Mouse (Mus musculus) neural tube, embryonic 13.5 days (tissue): ENCODE measurements at regions not wholly inside any gene's neighbourhood (a gene's known extent, or its start where the extent isn't known, plus 50 kb on each side); places are given as distances from the start of the nearest gene placed in this dataset.
"Not testable (repeated sequence)": the region's sequence is repeated elsewhere in the genome, so short reads cannot be mapped to it uniquely, and the experiment has no call there.

Source experiments
- ATAC-seq: fragments of 200-750 bp; cut with Nextera tagmentation; 2 replicates; pipeline ENCODE4 v1.8.0; 2017; ENCODE audit warnings: low read depth, mild to moderate bottlenecking, moderate TSS enrichment, moderate library complexity
- H3K27ac ChIP-seq: fragments of 300-500 bp; sonication (generic); replicated peaks from 2 replicates; pipeline ENCODE4 v1.5.1; 2015; ENCODE audit warnings: moderate library complexity, mild to moderate bottlenecking, inconsistent platforms
- H3K27me3 ChIP-seq: fragments of 300-500 bp; sonication (generic); 2 replicates; pipeline ENCODE4 v1.6.1; 2015; ENCODE audit warnings: mild to moderate bottlenecking, inconsistent platforms
- H3K36me3 ChIP-seq: fragments of 300-500 bp; sonication (generic); 2 replicates; pipeline ENCODE4 v1.6.1; 2015; ENCODE audit warnings: mild to moderate bottlenecking, inconsistent platforms
- H3K4me1 ChIP-seq: fragments of 300-500 bp; sonication (generic); replicated peaks from 2 replicates; pipeline ENCODE4 v1.6.1; 2015; ENCODE audit warnings: inconsistent platforms
- H3K4me2 ChIP-seq: fragments of 300-500 bp; sonication (generic); 2 replicates; pipeline ENCODE4 v1.6.1; 2015; ENCODE audit warnings: inconsistent platforms, mild to moderate bottlenecking, moderate library complexity
- H3K4me3 ChIP-seq: fragments of 300-500 bp; sonication (generic); 2 replicates; pipeline ENCODE4 v1.5.1; 2015; ENCODE audit warnings: mild to moderate bottlenecking, inconsistent platforms
- H3K9ac ChIP-seq: fragments of 300-500 bp; sonication (generic); 2 replicates; pipeline ENCODE4 v1.6.1; 2015; ENCODE audit warnings: moderate library complexity, mild to moderate bottlenecking, inconsistent platforms
- H3K9me3 ChIP-seq: fragments of 300-500 bp; sonication (generic); 2 replicates; pipeline ENCODE4 v1.6.1; 2016; ENCODE audit warnings: inconsistent platforms
- WGBS: fragments of 180-500 bp; shearing (Covaris S2); methylation state at CpG from one replicate; pipeline ENCODE4 v1.1.7; 2015; 5-methylcytosine and 5-hydroxymethylcytosine counted together

GRCm38 (mm10) chr5:104576991-104577390 lies 68.8 kb downstream of the BC005561 start:
- Histone ChIP-seq H3K9me3 (peaks cover 41% of the 10 kb centered on the region), H3K36me3 (peaks cover 30% of the 10 kb centered on the region)
- not testable (repeated sequence) for H3K4me2 ChIP-seq, H3K27ac ChIP-seq, H3K4me3 ChIP-seq, H3K27me3 ChIP-seq, H3K9ac ChIP-seq, ATAC-seq, H3K4me1 ChIP-seq
- WGBS = 90% methylated on average over 4 of the region's 4 CpGs

GRCm38 (mm10) chr5:104582368-104582767 lies 74.2 kb downstream of the BC005561 start:
- not testable (repeated sequence) for H3K4me1 ChIP-seq, H3K27me3 ChIP-seq, H3K9ac ChIP-seq, H3K4me2 ChIP-seq, H3K27ac ChIP-seq, ATAC-seq, H3K4me3 ChIP-seq
- 94% methylated on average over 3 of the region's 3 CpGs for WGBS
- H3K36me3 ChIP-seq = peaks cover 56% of the 10 kb centered on the region
- peaks cover 68% of the 10 kb centered on the region for H3K9me3 ChIP-seq

- no peak overlapping the region for H3K4me3 ChIP-seq
- 80% methylated on average over 7 of the region's 7 CpGs for WGBS
- H3K9ac ChIP-seq = no peak overlapping the region
- no peaks in the 10 kb centered on the region for H3K27me3 ChIP-seq
- no peaks in the 10 kb centered on the region for H3K4me1 ChIP-seq
- peaks cover 25% of the 10 kb centered on the region for H3K9me3 ChIP-seq
- H3K4me2 ChIP-seq = no peak overlapping the region
- ATAC-seq = no peak
- no peak overlapping the region for H3K27ac ChIP-seq
- H3K36me3 ChIP-seq = no peaks in the 10 kb centered on the region
Measured at GRCm38 (mm10) chr5:104609177-104609576, 101.0 kb downstream of the BC005561 start.
